Mouse (Mus musculus) embryo, embryonic 11 days (tissue): ENCODE data around the gene A430078G23Rik.
"Not testable (repeated sequence)": the region's sequence is repeated elsewhere in the genome, so short reads cannot be mapped to it uniquely, and the experiment has no call there.

Experiments used
- DNase-seq: peaks from one replicate; pipeline ENCODE4 v3.0.0-alpha.2; 2015

A430078G23Rik gene

DNA sequence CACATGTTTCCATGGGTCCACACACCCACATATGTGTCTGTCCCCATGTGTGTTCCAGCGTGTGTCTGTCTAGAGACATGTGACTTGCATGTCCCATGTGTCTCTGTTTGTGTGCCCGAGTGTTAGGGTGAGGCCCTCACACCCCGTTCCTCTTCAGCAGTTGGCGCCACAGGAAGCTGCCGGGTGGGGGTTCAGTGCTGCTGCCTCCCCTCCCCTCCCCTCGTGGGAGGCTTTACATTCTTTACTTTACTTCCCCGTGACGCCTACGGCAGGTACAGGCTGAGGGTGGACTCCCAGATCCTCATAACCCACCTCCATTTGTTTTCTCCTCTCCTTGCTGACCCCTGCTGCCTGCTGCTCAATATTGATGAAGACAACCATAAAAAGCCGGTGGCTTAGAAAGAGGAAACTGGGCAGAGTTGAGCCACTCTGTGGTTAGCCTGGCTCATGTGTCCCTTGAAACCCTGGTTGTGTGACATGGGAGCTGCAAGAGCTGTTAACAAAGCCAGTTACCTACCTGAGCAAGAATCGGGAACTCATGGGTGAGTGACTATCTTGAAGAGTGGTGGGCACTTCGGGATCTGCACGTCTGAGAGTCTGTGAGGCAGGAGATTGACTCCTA is at the start of gene A430078G23Rik:
A430078G23Rik (plus strand) TSS at position 227 of the 622 bp plus-strand sequence.
- no peak for DNase-seq

DNA sequence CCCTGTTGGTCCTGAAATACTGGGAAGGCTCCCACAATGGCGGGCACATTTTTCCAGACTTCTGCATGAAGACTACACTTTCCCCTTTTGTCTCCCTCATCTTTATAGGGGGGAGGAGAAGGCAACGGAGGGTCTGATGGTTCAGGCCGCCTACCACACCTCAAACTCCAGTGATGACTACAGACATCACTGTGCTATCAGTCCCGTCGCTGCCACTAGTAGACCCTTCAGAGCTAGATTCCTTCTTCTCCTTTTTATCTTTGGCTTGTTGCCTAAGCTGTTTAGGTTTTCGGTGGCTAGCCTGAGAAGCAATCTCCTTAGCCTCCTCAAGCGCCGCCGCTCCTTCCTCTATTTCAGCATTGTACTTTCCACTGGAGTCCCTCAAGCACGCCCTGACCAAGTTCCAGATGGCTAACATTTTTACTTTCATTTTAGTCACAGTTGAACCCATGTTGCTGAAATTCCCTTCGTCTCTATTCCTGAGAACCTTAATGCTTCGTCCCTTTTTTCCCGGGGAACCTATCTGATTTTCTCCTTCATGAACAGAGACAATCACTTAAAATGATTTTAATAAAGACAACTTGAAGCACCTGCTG is 44.9 kb upstream of the A430078G23Rik start:
- not testable (repeated sequence) for DNase-seq

DNA sequence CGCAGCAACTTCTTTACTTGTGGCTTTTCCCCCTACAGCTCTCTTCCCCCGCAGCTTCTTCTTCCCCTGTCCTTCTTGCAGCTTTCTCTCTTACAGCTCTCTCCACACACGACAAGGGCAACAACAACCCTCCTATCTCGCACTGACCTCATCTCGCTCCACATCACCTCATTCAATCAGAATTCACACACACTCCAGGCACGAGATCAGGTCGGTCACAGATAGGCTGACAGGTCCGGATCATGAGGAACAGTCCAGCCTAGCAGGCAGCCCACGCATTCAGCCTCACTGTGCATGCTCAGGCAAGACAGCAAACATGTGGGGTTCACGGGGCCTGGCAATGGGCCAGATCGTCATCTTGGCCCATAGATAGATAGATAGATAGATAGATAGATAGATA is 43.6 kb upstream of the A430078G23Rik start:
- DNase-seq: no peak

DNA sequence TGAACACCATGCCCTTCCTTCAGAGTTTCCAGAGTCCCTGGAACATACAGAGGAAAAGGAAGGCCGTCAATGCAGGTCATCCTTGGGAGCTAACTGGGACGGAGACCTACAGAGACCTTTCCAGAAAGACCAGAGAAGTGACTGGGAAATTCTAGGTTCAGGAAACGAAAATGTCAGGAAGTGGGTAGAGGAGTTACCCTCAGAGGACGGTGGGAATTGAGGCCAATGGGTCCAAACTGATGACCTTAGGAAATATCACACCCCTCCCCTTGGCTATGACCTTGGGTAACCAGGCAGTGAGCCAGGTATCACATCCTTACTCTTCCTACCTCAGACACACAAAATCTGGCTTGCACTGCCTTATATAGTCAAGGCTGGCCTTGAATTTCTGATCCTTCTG is 41.7 kb upstream of the A430078G23Rik start:
- DNase-seq: no peak

DNA sequence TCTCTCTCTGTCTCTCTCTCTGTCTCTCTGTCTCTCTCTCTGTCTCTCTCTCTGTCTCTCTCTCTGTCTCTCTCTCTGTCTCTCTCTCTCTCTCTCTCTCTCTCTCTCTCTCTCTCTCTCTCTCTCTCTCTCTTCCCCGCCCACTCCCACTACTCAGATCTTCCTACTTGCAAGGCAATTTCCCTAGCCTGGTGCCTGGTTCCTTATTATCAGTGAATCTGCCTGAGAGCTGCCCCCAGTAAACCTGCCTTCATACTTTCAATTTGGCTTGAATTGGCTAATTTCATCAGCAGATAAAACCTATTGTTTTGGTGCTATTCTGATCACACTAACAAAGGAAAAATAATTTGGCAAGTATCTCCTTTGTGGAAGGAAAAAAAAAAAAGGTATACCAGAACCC is 39.8 kb upstream of the A430078G23Rik start:
- not testable (repeated sequence) for DNase-seq

DNA sequence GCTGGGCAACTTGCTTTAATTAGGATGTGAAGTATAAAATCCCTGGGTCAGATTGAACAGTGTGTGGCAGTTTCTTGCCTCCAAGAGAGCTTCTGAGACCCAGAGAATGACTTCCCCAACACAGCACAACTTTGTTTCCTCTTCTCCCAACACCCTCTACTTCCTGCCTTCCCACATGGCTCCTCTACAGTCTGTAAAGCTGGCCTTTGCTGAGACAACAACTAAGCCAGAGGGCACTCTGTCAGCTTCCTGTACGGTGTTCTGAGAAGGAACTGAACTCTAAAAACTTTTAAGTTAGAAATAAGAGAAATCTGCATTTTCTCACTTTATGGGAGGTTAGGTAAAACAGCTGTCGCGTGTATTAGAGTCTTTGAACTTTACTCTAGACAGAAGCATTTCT is 39.4 kb upstream of the A430078G23Rik start:
- DNase-seq: no peak

DNA sequence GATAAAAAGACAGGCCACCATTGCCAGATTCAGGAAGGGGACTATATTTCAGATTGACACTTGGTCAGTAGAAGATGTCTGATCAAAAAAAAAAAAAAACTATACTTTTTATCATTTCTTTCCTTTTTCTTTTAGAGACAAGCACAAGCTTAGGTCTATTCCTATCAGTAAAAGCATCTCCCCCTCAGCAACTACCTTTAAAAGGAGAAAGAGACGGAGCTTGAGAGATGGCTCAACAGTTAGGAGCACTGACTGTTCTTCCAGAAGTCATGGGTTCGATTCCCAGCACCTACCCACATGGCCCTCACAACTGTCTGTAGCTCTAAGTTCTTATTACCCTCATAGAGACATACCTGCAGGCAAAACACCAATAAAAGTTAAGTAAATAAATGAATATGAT is 38.9 kb upstream of the A430078G23Rik start:
- no peak for DNase-seq

DNA sequence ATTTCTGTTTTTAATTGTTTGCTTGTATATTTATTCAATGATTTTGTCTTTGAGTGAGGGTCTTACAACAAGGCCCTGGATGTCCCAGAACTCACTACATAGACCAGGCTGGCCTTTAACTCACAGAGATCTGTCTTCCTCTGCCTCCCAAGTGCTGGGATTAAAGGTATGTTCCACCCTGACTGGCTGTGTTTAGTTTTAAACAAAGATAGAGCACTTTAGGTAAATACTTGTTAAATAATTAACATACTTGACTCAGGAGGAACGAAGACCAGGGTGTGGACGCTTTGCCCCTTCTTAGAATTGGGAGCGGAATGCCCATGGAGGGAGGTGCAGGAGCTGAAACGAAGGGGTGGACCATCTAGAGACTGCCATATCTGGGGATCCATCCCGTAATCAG is 36.6 kb upstream of the A430078G23Rik start:
- DNase-seq: no peak

DNA sequence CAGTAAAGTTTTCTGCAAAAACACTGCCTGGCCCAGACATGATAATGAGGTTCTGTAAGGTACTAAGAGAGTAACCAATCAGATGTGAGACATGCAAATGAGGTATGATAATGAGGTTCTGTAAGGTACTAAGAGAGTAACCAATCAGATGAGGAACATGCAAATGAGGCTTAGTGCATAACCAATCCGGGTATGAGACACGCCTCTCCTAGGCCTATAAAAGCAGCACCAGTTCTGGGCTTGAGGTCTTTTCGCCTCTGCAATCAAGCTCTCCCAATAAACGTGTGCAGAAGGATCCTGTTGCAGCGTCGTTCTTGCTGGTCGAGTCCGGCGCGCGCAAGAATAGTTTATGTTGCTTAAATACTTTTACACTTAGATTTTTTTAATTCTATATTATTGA is 33.9 kb upstream of the A430078G23Rik start:
- DNase-seq: not testable (repeated sequence)

DNA sequence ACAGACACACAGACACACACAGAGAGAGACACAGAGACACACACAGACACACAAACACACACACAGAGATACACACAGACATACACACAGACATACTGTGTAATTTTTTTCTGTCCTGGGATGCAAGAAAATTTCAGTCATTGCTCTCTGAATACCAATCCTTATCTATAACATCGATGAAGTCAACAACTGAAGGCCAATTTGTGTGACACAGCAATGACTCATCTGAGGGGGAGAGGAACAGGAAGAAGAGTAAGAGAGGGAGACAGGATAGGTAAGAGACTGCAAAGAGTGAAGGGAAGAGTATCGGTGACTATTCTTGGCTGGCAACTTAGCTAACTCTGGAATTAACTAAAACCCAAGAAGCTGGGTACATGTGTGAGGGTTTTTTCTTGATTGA is 29.0 kb upstream of the A430078G23Rik start:
- no peak for DNase-seq

DNA sequence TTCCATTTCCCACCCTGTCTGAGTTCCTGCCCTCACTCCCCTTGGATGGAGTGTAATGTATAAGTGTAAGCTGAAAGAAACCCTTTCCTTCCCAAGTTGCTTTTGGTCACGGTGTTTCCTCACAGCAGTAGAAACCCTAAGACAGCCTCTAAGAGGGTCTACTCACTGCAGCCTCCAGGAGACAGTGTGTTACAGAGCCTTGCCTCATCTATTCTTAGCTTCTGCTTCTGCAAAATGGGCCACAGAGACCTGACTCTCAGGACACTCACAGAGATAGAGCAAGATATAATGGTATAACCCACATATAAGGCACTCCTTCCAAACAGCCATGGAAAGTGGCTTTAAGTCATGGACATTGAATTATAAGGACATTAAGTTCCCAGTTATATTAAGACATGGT is 26.2 kb upstream of the A430078G23Rik start:
- DNase-seq: no peak

DNA sequence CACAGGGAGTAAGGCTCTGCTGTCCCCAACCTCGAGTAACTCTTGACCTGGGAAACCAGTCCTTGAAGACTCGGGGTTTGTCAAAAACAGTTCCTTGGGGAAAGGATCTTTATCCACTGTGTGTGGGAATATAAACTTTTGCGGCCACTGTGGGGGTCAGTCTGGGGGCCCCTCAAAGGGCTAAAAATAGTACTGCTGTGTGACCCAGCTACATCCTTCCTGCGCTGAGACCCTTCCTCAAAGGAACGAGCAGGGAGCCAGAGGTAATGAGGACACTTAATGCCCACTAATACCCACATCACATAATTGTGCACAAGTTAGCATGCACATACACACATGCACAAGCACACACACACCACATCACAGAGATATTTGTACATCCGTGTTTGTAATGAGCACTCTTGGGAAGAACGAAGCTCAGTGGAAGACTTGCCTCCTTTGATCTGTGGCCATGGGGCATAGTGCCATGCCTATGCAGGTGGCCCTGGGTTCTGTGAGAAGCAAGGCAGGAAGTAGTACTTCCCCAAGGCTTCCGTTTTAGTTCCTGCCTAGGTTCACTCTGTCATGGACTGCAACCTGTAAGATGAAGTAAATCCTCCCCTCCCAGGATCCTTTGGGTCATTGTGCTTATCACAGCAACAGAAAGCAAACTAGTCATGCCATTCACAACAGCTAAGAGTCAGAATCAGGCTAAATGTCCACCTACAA is 25.5 kb upstream of the A430078G23Rik start:
- no peak for DNase-seq

DNA sequence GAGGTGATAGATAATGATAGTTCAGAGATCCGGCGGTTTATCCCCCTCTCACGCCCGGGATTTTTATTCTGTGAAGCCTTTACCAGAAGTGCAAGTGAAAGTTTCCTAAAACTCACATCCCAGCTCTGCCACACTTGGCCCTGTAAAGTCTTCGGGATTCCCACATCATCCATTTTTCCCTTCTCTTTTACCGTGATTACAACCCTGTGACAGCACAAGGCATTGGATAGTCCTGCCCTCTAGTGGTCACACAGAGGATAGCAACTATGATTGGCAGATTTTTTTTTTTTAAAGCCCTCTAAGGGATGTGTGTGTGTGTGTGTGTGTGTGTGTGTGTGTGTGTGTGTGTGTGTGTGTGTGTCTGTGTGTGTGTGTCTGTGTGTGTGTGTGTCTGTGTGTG is 22.6 kb upstream of the A430078G23Rik start:
- peak; percentile 70 for DNase-seq

DNA sequence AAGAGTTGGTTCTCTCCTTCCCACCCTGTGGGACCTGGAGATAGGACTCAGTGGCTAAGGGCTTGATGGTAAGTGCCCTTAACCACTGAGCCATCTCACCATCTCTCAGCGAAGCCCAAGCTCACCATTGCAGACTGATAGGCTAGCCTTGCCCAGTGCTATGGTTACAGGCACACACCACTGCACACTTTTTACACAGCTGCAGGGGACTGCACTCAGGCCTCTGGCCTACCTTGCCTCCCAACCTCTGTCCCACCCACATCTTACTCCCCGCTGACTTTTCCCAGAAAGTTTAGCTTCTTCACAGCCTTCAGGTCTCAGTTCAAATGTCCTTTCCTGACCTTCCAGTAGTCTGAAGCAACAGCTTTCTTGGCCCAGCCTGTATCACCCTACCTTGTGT is 21.5 kb upstream of the A430078G23Rik start:
- no peak for DNase-seq

DNA sequence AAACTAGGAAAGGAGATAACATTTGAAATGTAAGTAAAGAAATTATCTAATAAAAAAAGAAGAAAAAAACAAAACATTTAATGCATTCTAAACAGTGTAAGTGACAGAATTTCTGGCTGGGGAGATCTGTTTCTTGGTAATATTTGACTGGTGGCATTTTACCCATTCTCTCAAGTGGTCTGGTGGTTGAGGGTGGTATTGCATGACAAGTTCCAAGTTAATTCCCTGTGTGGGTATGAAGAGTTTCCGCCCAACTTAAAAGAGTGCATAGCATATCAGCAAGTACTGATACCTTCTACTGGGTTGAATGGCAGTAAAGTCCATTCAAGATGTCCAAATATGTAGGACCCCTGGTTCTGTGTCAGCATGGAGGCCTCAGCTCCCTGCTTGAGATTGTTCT is 17.3 kb upstream of the A430078G23Rik start:
- no peak for DNase-seq

DNA sequence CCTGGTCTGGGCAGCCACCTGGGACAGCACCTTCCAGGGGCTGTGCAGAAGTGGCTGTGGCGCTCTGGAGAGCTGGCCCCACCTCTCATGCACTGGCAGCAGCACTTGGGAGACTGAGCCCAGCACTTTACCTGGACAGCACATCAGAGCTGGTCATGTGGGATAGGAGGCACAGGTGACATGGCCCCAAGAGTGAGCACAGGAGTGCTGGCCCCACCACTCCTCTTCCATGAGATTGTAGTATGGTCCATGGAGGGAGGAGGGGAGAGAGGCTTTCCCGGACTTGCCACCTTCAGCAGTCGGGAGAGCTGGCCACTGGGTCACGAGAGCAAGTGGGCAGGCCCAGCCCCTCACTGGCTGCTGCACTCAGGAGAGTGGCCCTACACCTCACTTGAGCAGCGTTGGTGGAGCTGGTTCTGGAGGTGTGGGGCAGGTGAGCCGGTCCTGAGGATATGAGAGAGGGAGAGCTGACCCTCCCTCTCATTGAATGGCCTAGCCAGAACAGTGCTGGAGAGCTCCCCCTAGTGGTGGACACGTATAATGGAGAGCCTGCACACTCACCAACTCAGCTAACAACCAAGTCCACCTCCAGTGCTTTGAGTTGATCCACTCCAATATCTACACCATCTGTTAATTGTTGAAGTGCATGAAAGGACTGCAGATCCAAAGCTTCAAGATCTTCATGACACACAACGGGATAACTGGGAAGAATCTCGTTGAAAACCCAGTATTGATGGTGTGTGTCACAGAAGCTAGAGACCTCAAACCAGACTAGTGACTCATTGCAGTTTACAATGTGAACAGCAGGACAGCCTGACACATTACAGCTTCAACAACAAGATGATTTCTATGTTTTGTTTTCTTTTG is 16.3 kb upstream of the A430078G23Rik start:
- DNase-seq: peak; percentile 54

DNA sequence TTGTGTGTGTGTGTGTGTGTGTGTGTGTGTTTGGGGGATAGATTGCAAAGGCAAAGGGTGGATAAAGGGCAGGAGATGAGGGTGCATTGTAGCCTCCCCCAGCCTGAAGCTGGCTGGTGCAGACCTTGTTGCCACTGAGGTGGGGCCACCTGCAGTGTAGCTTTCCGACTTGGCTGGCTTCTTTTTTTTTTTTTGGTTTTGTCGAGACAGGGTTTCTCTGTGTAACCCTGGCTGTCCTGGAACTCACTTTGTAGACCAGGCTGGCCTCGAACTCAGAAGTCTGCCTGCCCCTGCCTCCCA is 15.7 kb upstream of the A430078G23Rik start:
- DNase-seq: not testable (repeated sequence)

DNA sequence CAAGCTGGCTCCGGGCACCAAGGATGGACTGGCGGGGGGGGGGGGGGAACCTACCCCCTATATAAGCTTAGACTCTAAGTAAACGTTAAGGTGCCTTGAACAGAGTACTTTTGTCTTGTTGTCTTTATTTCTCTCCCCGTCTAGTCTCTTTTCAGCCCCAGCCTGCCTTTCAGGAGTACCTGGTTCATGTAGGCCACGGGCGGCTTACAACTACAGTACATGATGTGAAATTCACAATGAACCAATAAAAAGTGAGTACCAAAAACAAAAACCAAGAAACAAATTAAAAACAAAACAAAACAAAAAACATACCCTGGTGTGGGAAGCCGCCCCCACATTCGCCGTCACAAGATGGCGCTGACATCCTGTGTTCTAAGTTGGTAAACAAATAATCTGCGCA is 15.2 kb upstream of the A430078G23Rik start:
- no peak for DNase-seq

DNA sequence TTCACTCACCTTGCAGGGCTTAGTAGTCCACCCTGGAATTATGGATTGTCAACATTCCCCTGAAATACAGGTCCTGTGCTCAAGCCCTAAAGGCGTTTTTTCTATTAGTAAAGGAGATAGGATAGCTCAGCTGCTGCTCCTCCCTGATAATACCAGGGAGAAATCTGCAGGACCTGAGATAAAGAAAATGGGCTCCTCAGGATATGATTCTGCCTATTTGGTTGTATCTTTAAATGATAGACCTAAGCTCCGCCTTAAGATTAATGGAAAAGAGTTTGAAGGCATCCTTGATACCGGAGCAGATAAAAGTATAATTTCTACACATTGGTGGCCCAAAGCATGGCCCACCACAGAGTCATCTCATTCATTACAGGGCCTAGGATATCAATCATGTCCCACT is 12.5 kb upstream of the A430078G23Rik start:
- not testable (repeated sequence) for DNase-seq

DNA sequence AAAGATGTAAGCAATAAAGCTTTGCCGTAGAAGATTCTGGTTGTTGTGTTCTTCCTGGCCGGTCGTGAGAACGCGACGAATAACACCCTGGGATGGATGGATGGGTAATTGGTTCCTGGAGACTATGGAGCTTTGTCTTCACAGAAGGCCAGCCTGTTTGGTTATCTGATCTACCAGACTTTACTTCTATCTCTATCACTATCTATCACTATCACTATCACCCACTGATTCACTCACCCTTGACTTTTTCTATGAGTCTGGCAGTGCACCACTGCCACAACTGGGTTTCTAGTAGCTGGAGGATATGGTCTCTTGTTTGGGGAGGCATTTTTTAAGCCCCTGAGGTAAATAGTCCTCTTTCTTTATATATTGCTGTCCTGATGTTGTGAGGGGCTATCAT is 7.9 kb upstream of the A430078G23Rik start:
- no peak for DNase-seq

DNA sequence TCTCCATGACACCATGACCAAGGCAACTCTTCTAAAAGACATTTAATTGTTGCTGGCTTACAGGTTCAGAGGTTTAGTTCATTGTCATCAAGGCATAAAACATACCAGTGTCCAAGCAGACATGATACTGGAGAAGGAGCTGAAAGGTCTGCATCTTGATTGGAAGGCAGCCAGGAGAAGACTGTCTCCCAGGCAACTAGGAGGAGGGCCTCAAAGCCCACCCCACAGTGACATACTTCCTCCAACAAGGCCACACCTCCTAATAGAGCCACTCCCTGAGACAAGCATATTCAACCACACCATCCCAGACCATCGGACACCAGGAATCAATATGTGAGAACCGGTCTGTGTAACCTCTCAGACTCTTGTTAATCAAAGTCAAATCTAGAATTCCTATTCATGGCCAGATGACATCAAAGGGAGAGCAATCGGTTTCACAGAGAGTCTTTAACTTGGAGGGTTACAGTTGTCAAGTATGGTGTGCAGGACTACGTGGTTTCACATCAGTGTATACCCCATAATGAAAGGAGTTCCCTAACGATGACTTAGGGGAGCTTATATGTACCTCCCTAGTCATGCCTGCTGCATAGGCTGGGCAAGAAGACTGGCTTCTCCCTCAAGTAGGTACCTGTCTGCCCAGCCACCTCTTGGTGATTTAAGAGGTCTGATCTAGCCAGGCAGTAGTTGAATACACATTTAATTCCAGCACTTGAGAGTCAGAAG is 6.4 kb upstream of the A430078G23Rik start:
- DNase-seq: no peak

DNA sequence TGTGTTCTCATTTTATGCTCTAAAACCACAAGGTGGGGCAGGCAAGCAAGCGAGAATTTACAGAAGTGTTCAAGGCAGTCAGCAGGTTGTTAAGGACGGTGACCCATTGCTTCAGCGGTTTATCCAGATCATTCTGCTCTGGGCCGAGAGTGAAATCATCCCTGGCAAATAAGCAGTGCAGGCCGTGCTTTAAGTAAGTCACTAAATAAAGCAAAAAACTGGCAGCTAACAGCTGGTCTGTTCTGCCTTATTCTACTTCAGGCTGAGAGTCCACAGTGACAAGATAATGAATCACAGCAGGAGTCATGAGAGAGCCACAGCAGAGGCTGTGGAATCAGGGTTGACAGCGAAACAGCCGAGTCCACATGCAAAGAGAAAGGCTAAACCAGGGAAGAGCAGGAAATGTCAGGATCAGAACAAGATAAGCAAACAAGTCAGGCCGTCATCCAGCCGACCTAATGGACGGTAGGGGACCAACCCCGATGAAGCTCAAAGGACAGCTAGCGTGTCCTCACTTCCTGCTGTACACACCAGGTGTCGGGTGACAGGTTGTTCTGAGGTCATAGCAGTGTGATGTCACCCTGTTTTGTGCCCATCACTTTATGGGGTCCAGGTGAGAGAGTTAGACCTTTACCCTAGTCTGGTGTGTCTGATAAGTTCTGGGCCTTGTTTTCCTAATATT is 4.9 kb upstream of the A430078G23Rik start:
- peak; percentile 12 for DNase-seq
